Mouse (Mus musculus) heart, embryonic 15.5 days (tissue): ENCODE results near the gene Golga5. TPM values are rescaled to one million over a fixed set of nuclear protein-coding genes. Genes with fewer than 3 reads are reported as not detected.

Experiments
- ATAC-seq: fragments of 200-750 bp; cut with Nextera tagmentation; replicated peaks from 2 replicates; pipeline ENCODE4 v1.8.0; 2017; ENCODE audit warnings: low read depth, moderate TSS enrichment; ENCODE audit not compliant: insufficient number of reproducible peaks, insufficient read depth, low FRiP score
- H3K27ac ChIP-seq: fragments of 300-500 bp; sonication (generic); 2 replicates; pipeline ENCODE4 v1.5.1; 2015; ENCODE audit warnings: mild to moderate bottlenecking, inconsistent platforms
- H3K27me3 ChIP-seq: fragments of 300-500 bp; sonication (generic); 2 replicates; pipeline ENCODE4 v1.6.1; 2015; ENCODE audit warnings: inconsistent platforms
- H3K36me3 ChIP-seq: fragments of 300-500 bp; sonication (generic); 2 replicates; pipeline ENCODE4 v1.6.1; 2015; ENCODE audit warnings: mild to moderate bottlenecking, inconsistent platforms
- H3K4me1 ChIP-seq: fragments of 300-500 bp; sonication (generic); replicated peaks from 2 replicates; pipeline ENCODE4 v1.6.1; 2015; ENCODE audit warnings: inconsistent platforms
- H3K4me2 ChIP-seq: fragments of 300-500 bp; sonication (generic); 2 replicates; pipeline ENCODE4 v1.6.1; 2015; ENCODE audit warnings: inconsistent platforms, mild to moderate bottlenecking, moderate library complexity
- H3K4me3 ChIP-seq: fragments of 300-500 bp; sonication (generic); 2 replicates; pipeline ENCODE4 v1.5.1; 2015; ENCODE audit warnings: mild to moderate bottlenecking, inconsistent platforms
- H3K9ac ChIP-seq: fragments of 300-500 bp; sonication (generic); 2 replicates; pipeline ENCODE4 v1.6.1; 2015; ENCODE audit warnings: mild to moderate bottlenecking, inconsistent platforms
- H3K9me3 ChIP-seq: fragments of 300-500 bp; sonication (generic); replicated peaks from 2 replicates; pipeline ENCODE4 v1.6.1; 2016; ENCODE audit warnings: inconsistent platforms
- WGBS: fragments of 180-500 bp; shearing (Covaris S2); methylation state at CpG from one replicate; pipeline ENCODE4 v1.1.7; 2015; ENCODE audit warnings: mixed read lengths; 5-methylcytosine and 5-hydroxymethylcytosine counted together
- polyA plus RNA-seq: library from polyadenylated mRNA; unstranded; fragments of >200 nt; fragmentation: Nextera tagmentation; extraction: Ambion mirVana; gene quantifications from 2 replicates; pipeline ENCODE4 v1.2.1, GENCODE M21; 2015

Golga5 gene
- polyA plus RNA-seq, 1 experiment from 2014 or later = 24.4 TPM

- Histone ChIP-seq H3K27me3 (no peaks in the 10 kb centered on the region), H3K4me1 (peaks cover 14% of the 10 kb centered on the region), H3K9ac (no peak overlapping the region), H3K36me3 (0 out of 2 replicates have a peak, but pooled peaks cover 3% of the 10 kb centered on the region), H3K9me3 (no peaks in the 10 kb centered on the region), H3K4me3 (no peak overlapping the region), H3K27ac (no peak overlapping the region), H3K4me2 (no peak overlapping the region)
- WGBS = 69% methylated on average over 4 of the region's 4 CpGs
- no peak for ATAC-seq
Measured at GRCm38 (mm10) chr12:102430228-102430627, 38.7 kb upstream of the Golga5 start.

GRCm38 (mm10) chr12:102432238-102432637, 36.7 kb upstream of the Golga5 start:
- 0 out of 2 replicates have a peak, but pooled peaks have one; percentile 7 for ATAC-seq

GRCm38 (mm10) chr12:102434107-102434506, 34.8 kb upstream of the Golga5 start:
- no peak overlapping the region for H3K9ac ChIP-seq
- no peak overlapping the region for H3K4me3 ChIP-seq
- H3K4me1 ChIP-seq = peaks cover 34% of the 10 kb centered on the region
- H3K27ac ChIP-seq = no peak overlapping the region
- H3K9me3 ChIP-seq = no peaks in the 10 kb centered on the region
- H3K4me2 ChIP-seq = no peak overlapping the region
- H3K27me3 ChIP-seq = no peaks in the 10 kb centered on the region
- no peaks in the 10 kb centered on the region for H3K36me3 ChIP-seq
- WGBS = 84% methylated on average over 4 of the region's 4 CpGs
- no peak for ATAC-seq

More at GRCm38 (mm10) chr12:102432238-102432637, 36.7 kb upstream of the Golga5 start:
- no peaks in the 10 kb centered on the region for H3K27me3 ChIP-seq
- no peak overlapping the region for H3K4me3 ChIP-seq
- H3K36me3 ChIP-seq = no peaks in the 10 kb centered on the region
- H3K4me2 ChIP-seq = 0 out of 2 replicates have a peak overlapping the region, but pooled peaks have one; percentile 14
- WGBS = 51% methylated on average over 12 of the region's 12 CpGs
- peaks cover 15% of the 10 kb centered on the region for H3K4me1 ChIP-seq
- H3K27ac ChIP-seq = peak overlapping the region; percentile 55
- no peaks in the 10 kb centered on the region for H3K9me3 ChIP-seq
- H3K9ac ChIP-seq = no peak overlapping the region

GRCm38 (mm10) chr12:102436939-102437526, 31.9 kb upstream of the Golga5 start:
- WGBS = 59% methylated on average over 10 of the region's 10 CpGs
- Histone ChIP-seq H3K9me3 (no peaks in the 10 kb centered on the region), H3K27ac (peak overlapping the region; percentile 87), H3K4me1 (peaks cover 33% of the 10 kb centered on the region), H3K27me3 (no peaks in the 10 kb centered on the region), H3K9ac (no peak overlapping the region), H3K36me3 (no peaks in the 10 kb centered on the region), H3K4me2 (peak overlapping the region; percentile 74; the same call in 1 of the 2 replicates), H3K4me3 (no peak overlapping the region)
- no peak for ATAC-seq

- peak overlapping the region; percentile 79 for H3K9ac ChIP-seq
- H3K4me2 ChIP-seq = peak overlapping the region; percentile 74
- peak overlapping the region; percentile 78 for H3K4me3 ChIP-seq
- peak overlapping the region; percentile 87 for H3K27ac ChIP-seq
- no peaks in the 10 kb centered on the region for H3K9me3 ChIP-seq
- H3K36me3 ChIP-seq = no peaks in the 10 kb centered on the region
- ATAC-seq = peak; percentile 53
- H3K27me3 ChIP-seq = no peaks in the 10 kb centered on the region
- 40% methylated on average over 5 of the region's 5 CpGs for WGBS
- peaks cover 23% of the 10 kb centered on the region for H3K4me1 ChIP-seq
Measured at GRCm38 (mm10) chr12:102437952-102438351, 31.0 kb upstream of the Golga5 start.

- Histone ChIP-seq H3K4me3 (peak overlapping the region; percentile 78), H3K4me2 (peak overlapping the region; percentile 74), H3K36me3 (no peaks in the 10 kb centered on the region), H3K27me3 (no peaks in the 10 kb centered on the region), H3K9me3 (no peaks in the 10 kb centered on the region), H3K9ac (peak overlapping the region; percentile 79), H3K27ac (peak overlapping the region; percentile 87), H3K4me1 (peaks cover 23% of the 10 kb centered on the region)
- WGBS = 3% methylated on average over 20 of the region's 20 CpGs
- peak; percentile 17; the same call in 1 of the 2 replicates for ATAC-seq
Measured at GRCm38 (mm10) chr12:102438983-102439631, 29.8 kb upstream of the Golga5 start.

GRCm38 (mm10) chr12:102439632-102440023, 29.3 kb upstream of the Golga5 start, which contains the start of gene Lgmn:
Gene Lgmn, minus strand, starts transcription at chr12:102439813.
- peak; percentile 97 for ATAC-seq
- WGBS = 0% methylated on average over 28 of the region's 28 CpGs

GRCm38 (mm10) chr12:102440551-102440950, 28.4 kb upstream of the Golga5 start:
- peaks cover 23% of the 10 kb centered on the region for H3K4me1 ChIP-seq
- no peak overlapping the region for H3K9ac ChIP-seq
- no peak overlapping the region for H3K4me2 ChIP-seq
- ATAC-seq = no peak
- H3K9me3 ChIP-seq = no peaks in the 10 kb centered on the region
- H3K36me3 ChIP-seq = no peaks in the 10 kb centered on the region
- H3K4me3 ChIP-seq = no peak overlapping the region
- 63% methylated on average over 7 of the region's 7 CpGs for WGBS
- H3K27me3 ChIP-seq = no peaks in the 10 kb centered on the region
- no peak overlapping the region for H3K27ac ChIP-seq

More at GRCm38 (mm10) chr12:102439632-102440023, 29.3 kb upstream of the Golga5 start, which contains the start of gene Lgmn:
- Histone ChIP-seq H3K4me1 (peaks cover 23% of the 10 kb centered on the region), H3K27ac (peak within 1 kb of the TSS; percentile 87), H3K4me2 (peak within 1 kb of the TSS; percentile 74), H3K27me3 (no peaks in the 10 kb centered on the region), H3K9ac (peak within 1 kb of the TSS; percentile 79), H3K36me3 (no peaks in the 10 kb centered on the region), H3K4me3 (peak within 1 kb of the TSS; percentile 78), H3K9me3 (no peaks in the 10 kb centered on the region)

GRCm38 (mm10) chr12:102441141-102441540, 27.8 kb upstream of the Golga5 start:
- Histone ChIP-seq H3K4me2 (no peak overlapping the region), H3K27ac (no peak overlapping the region), H3K9me3 (no peaks in the 10 kb centered on the region), H3K36me3 (no peaks in the 10 kb centered on the region), H3K4me1 (peaks cover 23% of the 10 kb centered on the region), H3K27me3 (no peaks in the 10 kb centered on the region), H3K4me3 (no peak overlapping the region), H3K9ac (no peak overlapping the region)
- no peak for ATAC-seq
- 77% methylated on average over 6 of the region's 6 CpGs for WGBS

- no peak overlapping the region for H3K27ac ChIP-seq
- WGBS = 79% methylated on average over 15 of the region's 15 CpGs
- H3K27me3 ChIP-seq = no peaks in the 10 kb centered on the region
- no peak overlapping the region for H3K4me3 ChIP-seq
- H3K9ac ChIP-seq = no peak overlapping the region
- H3K9me3 ChIP-seq = no peaks in the 10 kb centered on the region
- ATAC-seq = no peak
- H3K4me1 ChIP-seq = peaks cover 17% of the 10 kb centered on the region
- H3K4me2 ChIP-seq = no peak overlapping the region
- no peaks in the 10 kb centered on the region for H3K36me3 ChIP-seq
Measured at GRCm38 (mm10) chr12:102442639-102443038, 26.3 kb upstream of the Golga5 start.

- 73% methylated on average over 5 of the region's 5 CpGs for WGBS
- H3K9ac ChIP-seq = no peak overlapping the region
- no peak for ATAC-seq
- no peak overlapping the region for H3K27ac ChIP-seq
- H3K36me3 ChIP-seq = no peaks in the 10 kb centered on the region
- H3K27me3 ChIP-seq = no peaks in the 10 kb centered on the region
- no peak overlapping the region for H3K4me2 ChIP-seq
- H3K4me1 ChIP-seq = peaks cover 6% of the 10 kb centered on the region
- no peaks in the 10 kb centered on the region for H3K9me3 ChIP-seq
- no peak overlapping the region for H3K4me3 ChIP-seq
Measured at GRCm38 (mm10) chr12:102443676-102444075, 25.3 kb upstream of the Golga5 start.
